ENCODE assay signal across 8 mouse cellular contexts in genomic region chr11:97949703-97950475, GRCm38 (mm10). TPM values are rescaled to one million over a fixed set of nuclear protein-coding genes. Genes with fewer than 3 reads are reported as not detected.
DNase-seq lines count a peak whose midpoint lies in the region; ATAC-seq and TF ChIP-seq lines count a peak whose summit lies in the region.

No protein-coding gene starts in this region.

- peak; percentile 74 for DNase-seq in 3134 (ENCODE audit: extremely low read depth, insufficient read length, low spot score)
- peak; percentile 78 for DNase-seq in embryo, embryonic 11 days
- no peak for DNase-seq in thymus, postnatal 25 days
- no peak for DNase-seq in left cerebral cortex, postnatal 25 days (ENCODE audit: low spot score in 2 of 2)
- DNase-seq in layer of hippocampus, postnatal 25 days (ENCODE audit: extremely low spot score in 1 of 2, low spot score in 1 of 2): no peak

- H3K4me3 ChIP-seq in E14TG2a.4 (replicated peaks; ENCODE audit: low read length): peak overlapping the region; percentile 52
- H3K4me3 ChIP-seq in liver, embryonic 12.5 days: no peak overlapping the region
- no peak overlapping the region for H3K4me3 ChIP-seq in stomach, embryonic 16.5 days (replicated peaks; ENCODE audit: low read length)

- 45% methylated on average over 20 of the region's 20 CpGs for WGBS in liver, embryonic 12.5 days (ENCODE audit: insufficient replicate concordance)
- WGBS in stomach, embryonic 16.5 days: 48% methylated on average over 20 of the region's 20 CpGs

- no peaks in the 10 kb centered on the region for H3K27me3 ChIP-seq in E14TG2a.4 (ENCODE audit: insufficient read depth, low read length)
- no peaks in the 10 kb centered on the region for H3K27me3 ChIP-seq in liver, embryonic 12.5 days (replicated peaks)
- no peaks in the 10 kb centered on the region for H3K27me3 ChIP-seq in stomach, embryonic 16.5 days (ENCODE audit: control insufficient read depth, insufficient read depth, low read length)

- intact Hi-C loops in left cerebral cortex, postnatal 25 days (cut with DNase I): no loop called here

- peak; percentile 70 for ATAC-seq in liver, embryonic 12.5 days
- peak; percentile 33; the same call in 1 of the 2 replicates for ATAC-seq in stomach, embryonic 16.5 days (ENCODE audit: insufficient read depth, low FRiP score)

- peaks cover 87% of the 10 kb centered on the region for H3K4me1 ChIP-seq in E14TG2a.4 (replicated peaks; ENCODE audit: low read depth, low read length)
- H3K4me1 ChIP-seq in liver, embryonic 12.5 days: peaks cover 40% of the 10 kb centered on the region
- H3K4me1 ChIP-seq in stomach, embryonic 16.5 days (ENCODE audit: control insufficient read depth, insufficient read depth, low read length): peaks cover 3% of the 10 kb centered on the region; the same call in 1 of the 2 replicates

- H3K36me3 ChIP-seq in E14TG2a.4 (ENCODE audit: insufficient read depth, low read length): peaks cover 39% of the 10 kb centered on the region
- no peaks in the 10 kb centered on the region for H3K36me3 ChIP-seq in liver, embryonic 12.5 days
- H3K36me3 ChIP-seq in stomach, embryonic 16.5 days (ENCODE audit: control insufficient read depth, insufficient read depth, low read length): no peaks in the 10 kb centered on the region

- H3K27ac ChIP-seq in liver, embryonic 12.5 days: peak overlapping the region; percentile 36
- no peak overlapping the region for H3K27ac ChIP-seq in stomach, embryonic 16.5 days (ENCODE audit: low read length)

- no peak overlapping the region for H3K9ac ChIP-seq in liver, embryonic 12.5 days
- H3K9ac ChIP-seq in stomach, embryonic 16.5 days (ENCODE audit: low read length): no peak overlapping the region

- H3K4me2 ChIP-seq in liver, embryonic 12.5 days: peak overlapping the region; percentile 29
- H3K4me2 ChIP-seq in stomach, embryonic 16.5 days (ENCODE audit: low read depth, low read length): no peak overlapping the region

- H3K9me3 ChIP-seq in E14TG2a.4 (ENCODE audit: low read length): no peaks in the 10 kb centered on the region
- no peaks in the 10 kb centered on the region for H3K9me3 ChIP-seq in liver, embryonic 12.5 days (replicated peaks)
- no peaks in the 10 kb centered on the region for H3K9me3 ChIP-seq in stomach, embryonic 16.5 days (replicated peaks; ENCODE audit: control insufficient read depth, low read length)

- TF ChIP-seq CTCF in E14TG2a.4 (conservative IDR thresholded peaks at IDR 0.05; ENCODE audit: low read length): no peak

RNA-seq across cellular contexts. Expression of gene Plxdc1, which starts 36.4 kb away (rescaled TPM):
- polyA plus RNA-seq in liver, embryonic 12.5 days (2016; fragmentation: Nextera tagmentation; extraction: Ambion mirVana): 0.33 and 0.38 TPM in 2 replicates
- polyA plus RNA-seq in stomach, embryonic 16.5 days (2015; fragmentation: Nextera tagmentation; extraction: Ambion mirVana): 0.72 and 1.0 TPM in 2 replicates
- total RNA-seq in left cerebral cortex, postnatal 25 days (2021): 10 to 100 TPM; 22.0 to 22.4 TPM
- 1 to 10 TPM; 8.2 to 9.1 TPM for total RNA-seq in layer of hippocampus, postnatal 25 days (2021)

RNA-seq across cellular contexts. Expression of gene Arl5c, which starts 46.1 kb away (rescaled TPM):
- polyA plus RNA-seq in liver, embryonic 12.5 days (2016; fragmentation: Nextera tagmentation; extraction: Ambion mirVana): 15.6 and 17.1 TPM in 2 replicates
- 10.5 and 11.8 TPM in 2 replicates for polyA plus RNA-seq in stomach, embryonic 16.5 days (2015; fragmentation: Nextera tagmentation; extraction: Ambion mirVana)
- total RNA-seq in left cerebral cortex, postnatal 25 days (2021): 1 to 10 TPM in 1 of 2 experiments, under 1 TPM in 1; 0.89 to 1.7 TPM
- total RNA-seq in layer of hippocampus, postnatal 25 days (2021): 1 to 10 TPM in 1 of 2 experiments, under 1 TPM in 1; 0.71 to 1.2 TPM

Comparison
In these comparisons a context has a peak if more than half of its experiments do, and no peak if none do; other contexts are left out.
1. DNase-seq: peak in 3134 (single experiment) and embryo, embryonic 11 days (single experiment); none in thymus, postnatal 25 days (single experiment), left cerebral cortex, postnatal 25 days (0 of 2) and layer of hippocampus, postnatal 25 days (0 of 2).